Mouse (Mus musculus) lung, embryonic 16.5 days (tissue): ENCODE results near the gene Sec14l5. TPM values are rescaled to one million over a fixed set of nuclear protein-coding genes. Genes with fewer than 3 reads are reported as not detected.

ENCODE experiments used
- ATAC-seq: fragments of 200-750 bp; cut with Nextera tagmentation; 2 replicates; pipeline ENCODE4 v1.8.0; 2017; ENCODE audit warnings: low read depth, mild to moderate bottlenecking, moderate library complexity
- H3K27ac ChIP-seq: fragments of 300-500 bp; sonication (generic); 2 replicates; pipeline ENCODE4 v1.5.1; 2014; ENCODE audit warnings: mild to moderate bottlenecking, control low read depth, low read length
- H3K27me3 ChIP-seq: fragments of 300-500 bp; sonication (generic); 2 replicates; pipeline ENCODE4 v1.6.1; 2014; ENCODE audit warnings: low read depth, low read length, mixed read lengths; ENCODE audit not compliant: control insufficient read depth, insufficient read depth
- H3K36me3 ChIP-seq: fragments of 300-500 bp; sonication (generic); 2 replicates; pipeline ENCODE4 v1.6.1; 2014; ENCODE audit warnings: low read length; ENCODE audit not compliant: control insufficient read depth, insufficient read depth
- H3K4me1 ChIP-seq: fragments of 300-500 bp; sonication (generic); replicated peaks from 2 replicates; pipeline ENCODE4 v1.6.1; 2014; ENCODE audit warnings: low read length, mixed read lengths; ENCODE audit not compliant: control insufficient read depth, insufficient read depth
- H3K4me2 ChIP-seq: fragments of 300-500 bp; sonication (generic); 2 replicates; pipeline ENCODE4 v1.6.1; 2014; ENCODE audit warnings: low read depth, low read length, control low read depth
- H3K4me3 ChIP-seq: fragments of 300-500 bp; sonication (generic); 2 replicates; pipeline ENCODE4 v1.5.1; 2014; ENCODE audit warnings: mild to moderate bottlenecking, low read length, control low read depth
- H3K9ac ChIP-seq: fragments of 300-500 bp; sonication (generic); 2 replicates; pipeline ENCODE4 v1.6.1; 2014; ENCODE audit warnings: low read length, control low read depth
- H3K9me3 ChIP-seq: fragments of 300-500 bp; sonication (generic); 2 replicates; pipeline ENCODE4 v1.6.1; 2016; ENCODE audit warnings: low read length; ENCODE audit not compliant: control insufficient read depth
- WGBS: fragments of 180-500 bp; shearing (Covaris S2); extraction: QIAGEN DNeasy Blood & Tissue Kit; methylation state at CpG from one replicate; pipeline ENCODE4 v1.1.7; 2014; 5-methylcytosine and 5-hydroxymethylcytosine counted together
- polyA plus RNA-seq: library from polyadenylated mRNA; unstranded; fragments of >200 nt; fragmentation: Nextera tagmentation; extraction: Ambion mirVana; gene quantifications from 2 replicates; pipeline ENCODE4 v1.2.1, GENCODE M21; 2015

Sec14l5 gene
- polyA plus RNA-seq, 1 experiment from 2014 or later: 0.78 TPM

GRCm38 (mm10) chr16:5130196-5130595, 16.7 kb upstream of the Sec14l5 start:
- H3K4me2 ChIP-seq: 0 out of 2 replicates have a peak overlapping the region, but pooled peaks have one; percentile 56
- no peaks in the 10 kb centered on the region for H3K9me3 ChIP-seq
- no peak overlapping the region for H3K4me3 ChIP-seq
- H3K9ac ChIP-seq: no peak overlapping the region
- peaks cover 25% of the 10 kb centered on the region for H3K4me1 ChIP-seq
- no peak overlapping the region for H3K27ac ChIP-seq
- no peaks in the 10 kb centered on the region for H3K36me3 ChIP-seq
- H3K27me3 ChIP-seq: peaks cover 23% of the 10 kb centered on the region
- 55% methylated on average over 2 of the region's 2 CpGs for WGBS
- no peak for ATAC-seq

- ATAC-seq: peak; percentile 93
- WGBS: 4% methylated on average over 4 of the region's 4 CpGs
- Histone ChIP-seq H3K4me1 (peaks cover 28% of the 10 kb centered on the region), H3K9me3 (no peaks in the 10 kb centered on the region), H3K36me3 (no peaks in the 10 kb centered on the region), H3K27ac (peak overlapping the region; percentile 34; the same call in 1 of the 2 replicates), H3K4me2 (peak overlapping the region; percentile 56), H3K4me3 (peak overlapping the region; percentile 55), H3K9ac (0 out of 2 replicates have a peak overlapping the region, but pooled peaks have one; percentile 21), H3K27me3 (peaks cover 23% of the 10 kb centered on the region)
Observed at GRCm38 (mm10) chr16:5130766-5131165, 16.1 kb upstream of the Sec14l5 start.

GRCm38 (mm10) chr16:5131251-5131922, 15.5 kb upstream of the Sec14l5 start:
- peaks cover 23% of the 10 kb centered on the region for H3K27me3 ChIP-seq
- WGBS: 2% methylated on average over 25 of the region's 25 CpGs
- H3K9ac ChIP-seq: peak overlapping the region; percentile 65
- peak overlapping the region; percentile 56 for H3K4me2 ChIP-seq
- H3K9me3 ChIP-seq: no peaks in the 10 kb centered on the region
- no peak for ATAC-seq
- no peaks in the 10 kb centered on the region for H3K36me3 ChIP-seq
- H3K27ac ChIP-seq: peak overlapping the region; percentile 34; the same call in 1 of the 2 replicates
- H3K4me1 ChIP-seq: peaks cover 34% of the 10 kb centered on the region
- peak overlapping the region; percentile 55 for H3K4me3 ChIP-seq

- H3K27ac ChIP-seq: peak within 1 kb of the TSS; percentile 30; the same call in 1 of the 2 replicates
- WGBS: 1% methylated on average over 35 of the region's 39 CpGs
- H3K4me1 ChIP-seq: peaks cover 34% of the 10 kb centered on the region
Observed at GRCm38 (mm10) chr16:5132401-5132801, 14.5 kb upstream of the Sec14l5 start, which contains the start of gene Ppl. Gene Ppl (minus strand): TSS chr16:5132421.

GRCm38 (mm10) chr16:5134623-5135330, 12.1 kb upstream of the Sec14l5 start:
- no peak overlapping the region for H3K9ac ChIP-seq
- peaks cover 34% of the 10 kb centered on the region for H3K4me1 ChIP-seq
- WGBS: 46% methylated on average over 14 of the region's 14 CpGs
- H3K4me3 ChIP-seq: no peak overlapping the region
- no peaks in the 10 kb centered on the region for H3K9me3 ChIP-seq
- H3K27ac ChIP-seq: peak overlapping the region; percentile 91
- peaks cover 23% of the 10 kb centered on the region for H3K27me3 ChIP-seq
- ATAC-seq: peak; percentile 6; the same call in 1 of the 2 replicates
- H3K4me2 ChIP-seq: no peak overlapping the region
- no peaks in the 10 kb centered on the region for H3K36me3 ChIP-seq

More at GRCm38 (mm10) chr16:5132401-5132801, 14.5 kb upstream of the Sec14l5 start, which contains the start of gene Ppl:
- no peaks in the 10 kb centered on the region for H3K36me3 ChIP-seq
- H3K9me3 ChIP-seq: no peaks in the 10 kb centered on the region
- peak within 1 kb of the TSS; percentile 56 for H3K4me2 ChIP-seq
- H3K27me3 ChIP-seq: peaks cover 23% of the 10 kb centered on the region
- ATAC-seq: peak; percentile 63
- peak within 1 kb of the TSS; percentile 55 for H3K4me3 ChIP-seq
- peak within 1 kb of the TSS; percentile 65 for H3K9ac ChIP-seq

GRCm38 (mm10) chr16:5135551-5136261, 11.2 kb upstream of the Sec14l5 start:
- Histone ChIP-seq H3K36me3 (no peaks in the 10 kb centered on the region), H3K9ac (0 out of 2 replicates have a peak overlapping the region, but pooled peaks have one; percentile 4), H3K27ac (peak overlapping the region; percentile 91), H3K4me1 (peaks cover 29% of the 10 kb centered on the region), H3K27me3 (peaks cover 23% of the 10 kb centered on the region), H3K4me3 (no peak overlapping the region), H3K4me2 (no peak overlapping the region), H3K9me3 (no peaks in the 10 kb centered on the region)
- ATAC-seq: peak; percentile 7; the same call in 1 of the 2 replicates
- 43% methylated on average over 8 of the region's 8 CpGs for WGBS

GRCm38 (mm10) chr16:5136505-5136904, 10.4 kb upstream of the Sec14l5 start:
- no peak overlapping the region for H3K4me2 ChIP-seq
- peaks cover 22% of the 10 kb centered on the region for H3K27me3 ChIP-seq
- no peak overlapping the region for H3K4me3 ChIP-seq
- H3K36me3 ChIP-seq: no peaks in the 10 kb centered on the region
- H3K9me3 ChIP-seq: no peaks in the 10 kb centered on the region
- peaks cover 24% of the 10 kb centered on the region for H3K4me1 ChIP-seq
- WGBS: 9% methylated on average over 4 of the region's 4 CpGs
- no peak overlapping the region for H3K9ac ChIP-seq
- H3K27ac ChIP-seq: peak overlapping the region; percentile 91
- ATAC-seq: peak; percentile 82

- H3K4me1 ChIP-seq: peaks cover 22% of the 10 kb centered on the region
- H3K9me3 ChIP-seq: no peaks in the 10 kb centered on the region
- H3K9ac ChIP-seq: no peak overlapping the region
- H3K4me3 ChIP-seq: no peak overlapping the region
- H3K4me2 ChIP-seq: no peak overlapping the region
- peaks cover 16% of the 10 kb centered on the region for H3K27me3 ChIP-seq
- no peaks in the 10 kb centered on the region for H3K36me3 ChIP-seq
- no peak for ATAC-seq
- WGBS: 52% methylated on average over 12 of the region's 12 CpGs
- peak overlapping the region; percentile 91 for H3K27ac ChIP-seq
Observed at GRCm38 (mm10) chr16:5137006-5137540, 9.8 kb upstream of the Sec14l5 start.
